Mouse (Mus musculus): Measurements from ENCODE around the gene Erich6. TPM values are rescaled to one million over a fixed set of nuclear protein-coding genes. Genes with fewer than 3 reads are reported as not detected.

Gene Erich6
- polyA plus RNA-seq, 1 experiment, result 0.92 TPM

Other genes starting within 250 kb of the Erich6 start
- gene Tsc22d2, start 222.5 kb downstream of the Erich6 start, polyA plus RNA-seq (2012; rRNA removed), result 12.8 and 17.0 TPM in 2 replicates
- 13.1 and 15.0 TPM in 2 replicates for gene Eif2a, start 111.4 kb downstream of the Erich6 start, polyA plus RNA-seq (2012; rRNA removed)
- gene Serp1, start 111.3 kb downstream of the Erich6 start, polyA plus RNA-seq (2012; rRNA removed), result 47.8 and 69.9 TPM in 2 replicates
- gene Selenot, start 60.6 kb downstream of the Erich6 start, polyA plus RNA-seq (2012; rRNA removed), result 50.6 and 50.7 TPM in 2 replicates
- gene Siah2, start 55.2 kb upstream of the Erich6 start, polyA plus RNA-seq (2012; rRNA removed), result 11.3 and 14.0 TPM in 2 replicates
- not detected in 2 replicates for gene Mindy4b-ps, start 185.1 kb upstream of the Erich6 start, polyA plus RNA-seq (2012; rRNA removed)
- 0.08 TPM in 1 of 2 replicates, not detected in the other for gene Clrn1, start 248.1 kb upstream of the Erich6 start, polyA plus RNA-seq (2012; rRNA removed)

Measured in gonadal fat pad, adult 2 months (tissue).